Mouse (Mus musculus): ENCODE measurements around the gene 1700025G04Rik. TPM values are rescaled to one million over a fixed set of nuclear protein-coding genes. Genes with fewer than 3 reads are reported as not detected.

1700025G04Rik gene
- total and polyA plus RNA-seq, 3 experiments, result 1.5 to 19.5 (median 12.8) TPM

DNA sequence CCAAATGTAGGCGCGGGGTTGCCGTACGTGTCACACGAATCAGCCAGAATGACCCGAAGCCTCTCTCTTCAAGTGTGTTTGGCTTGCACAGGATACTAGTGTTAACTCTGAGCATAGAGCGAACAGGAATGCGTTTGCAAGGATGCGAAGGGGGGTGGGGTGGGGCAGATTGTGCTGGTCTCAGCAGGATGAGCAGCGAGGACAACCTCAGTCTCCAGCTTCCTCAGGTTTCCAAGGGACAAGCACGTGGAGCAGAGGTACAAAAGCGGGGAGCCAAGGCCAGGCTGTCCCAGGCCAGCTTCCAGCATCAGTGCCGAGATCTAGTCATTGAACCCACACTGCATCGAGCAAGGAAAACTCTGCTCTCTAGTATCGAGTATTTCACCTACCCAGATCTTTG is 111.2 kb downstream of the 1700025G04Rik start:
- H3K4me3 ChIP-seq (replicated peaks in 1 of 3; ENCODE audit: low read depth in 2 of 3, low read length in 2 of 3, poor library complexity in 1 of 3), result no peak overlapping the region
- H3K4me2 ChIP-seq (ENCODE audit: insufficient read depth, low read depth, poor library complexity, severe bottlenecking), result no peak overlapping the region
- no peaks in the 10 kb centered on the region for H3K9me3 ChIP-seq (replicated peaks; ENCODE audit: low read length)
- dilution Hi-C loops (cut with MboI; ENCODE audit: extremely low pct_ligation_motif_present, extremely low pct_unique_long_range_greater_than_20kb, low sequenced_read_pairs) (no loop called here), in situ Hi-C loops (cut with MboI; ENCODE audit: low pct_ligation_motif_present, low pct_unique_long_range_greater_than_20kb, low sequenced_read_pairs) (no loop called here)
- no peak overlapping the region for H3K27ac ChIP-seq (ENCODE audit: insufficient read depth, low read depth)
- H3K27me3 ChIP-seq (replicated peaks), result no peaks in the 10 kb centered on the region
- H3K79me2 ChIP-seq (replicated peaks; ENCODE audit: control insufficient read depth, extremely low read depth, insufficient read depth, poor library complexity, severe bottlenecking), result no peaks in the 10 kb centered on the region
- H3K4me1 ChIP-seq (ENCODE audit: control insufficient read depth in 1 of 2, insufficient read depth in 2 of 2), result peaks cover 3 to 40% of the 10 kb centered on the region in 2 experiments; a peak in 2 of 4 replicates
- peaks cover 0 to 9% of the 10 kb centered on the region in 2 experiments for H3K36me3 ChIP-seq (replicated peaks in 1 of 2; ENCODE audit: control insufficient read depth in 1 of 2, insufficient read depth in 1 of 2, low read length in 1 of 2)
- no peak for DNase-seq (ENCODE audit: extremely low read depth)
- TF ChIP-seq NRF1 (IDR thresholded peaks at IDR 0.05; ENCODE audit: low read depth, low read length) (no peak), KAT2A (IDR thresholded peaks at IDR 0.05; ENCODE audit: insufficient replicate concordance, low read length) (no peak), MXI1 (IDR thresholded peaks at IDR 0.05; ENCODE audit: low read depth, low read length) (no peak), POLR2AphosphoS2 (IDR thresholded peaks at IDR 0.05; ENCODE audit: low read depth, low read length) (no peak), CHD1 (IDR thresholded peaks at IDR 0.05; ENCODE audit: low read depth, low read length) (no peak), E2F4 (IDR thresholded peaks at IDR 0.05; ENCODE audit: insufficient replicate concordance, low read depth, low read length) (no peak), RAD21 (IDR thresholded peaks at IDR 0.05; ENCODE audit: low read depth, low read length) (no peak), ZNF384 (IDR thresholded peaks at IDR 0.05; ENCODE audit: low read depth, low read length) (no peak), MEF2A (IDR thresholded peaks at IDR 0.05; ENCODE audit: borderline replicate concordance, low read depth, low read length) (no peak), RCOR1 (conservative IDR thresholded peaks at IDR 0.05; ENCODE audit: low read depth, low read length) (no peak), MAFK (IDR thresholded peaks at IDR 0.05; ENCODE audit: insufficient replicate concordance, low read length) (no peak), JUND (conservative IDR thresholded peaks at IDR 0.05; ENCODE audit: low read depth, low read length) (no peak), ELF1 (IDR thresholded peaks at IDR 0.05; ENCODE audit: low read depth, low read length) (no peak), PAX5 (IDR thresholded peaks at IDR 0.05; ENCODE audit: low read length) (no peak), MAZ (IDR thresholded peaks at IDR 0.05; ENCODE audit: low read depth, low read length) (no peak), UBTF (IDR thresholded peaks at IDR 0.05; ENCODE audit: low read depth, low read length) (no peak), TCF12 (IDR thresholded peaks at IDR 0.05; ENCODE audit: low read depth, low read length) (no peak), ZC3H11A (IDR thresholded peaks at IDR 0.05; ENCODE audit: low read depth, low read length) (no peak), HCFC1 (IDR thresholded peaks at IDR 0.05; ENCODE audit: low read depth, low read length) (no peak)
- no peak overlapping the region for H3K9ac ChIP-seq (ENCODE audit: insufficient read depth, low read depth)

DNA sequence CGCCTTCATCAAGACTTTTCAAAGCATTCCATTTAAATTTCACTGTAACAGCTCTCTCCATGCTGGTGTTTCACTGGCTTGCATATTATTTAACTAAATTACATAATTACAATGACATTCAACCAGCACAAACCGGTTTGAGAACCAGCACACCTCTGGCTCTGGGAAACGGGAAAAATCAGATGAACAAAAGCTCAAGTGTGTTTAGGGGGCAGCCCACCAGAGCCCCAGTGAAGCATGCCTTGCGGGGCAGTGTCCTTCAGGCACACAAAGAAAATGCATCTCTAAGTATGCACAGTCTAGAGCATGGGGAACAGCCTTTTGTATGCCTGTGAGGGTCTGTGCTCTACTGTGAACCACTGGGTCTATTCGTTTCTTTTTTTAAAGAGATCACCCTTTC is 112.3 kb downstream of the 1700025G04Rik start:
- Histone ChIP-seq H3K9ac (ENCODE audit: insufficient read depth, low read depth) (no peak overlapping the region), H3K4me3 (replicated peaks in 1 of 3; ENCODE audit: low read depth in 2 of 3, low read length in 2 of 3, poor library complexity in 1 of 3) (no peak overlapping the region), H3K27ac (ENCODE audit: insufficient read depth, low read depth) (no peak overlapping the region), H3K4me2 (ENCODE audit: insufficient read depth, low read depth, poor library complexity, severe bottlenecking) (no peak overlapping the region), H3K27me3 (replicated peaks) (no peaks in the 10 kb centered on the region), H3K36me3 (replicated peaks in 1 of 2; ENCODE audit: control insufficient read depth in 1 of 2, insufficient read depth in 1 of 2, low read length in 1 of 2) (peaks cover 0 to 9% of the 10 kb centered on the region in 2 experiments), H3K4me1 (ENCODE audit: control insufficient read depth in 1 of 2, insufficient read depth in 2 of 2) (peaks cover 3 to 32% of the 10 kb centered on the region in 2 experiments; a peak in 2 of 4 replicates), H3K79me2 (replicated peaks; ENCODE audit: control insufficient read depth, extremely low read depth, insufficient read depth, poor library complexity, severe bottlenecking) (no peaks in the 10 kb centered on the region), H3K9me3 (replicated peaks; ENCODE audit: low read length) (no peaks in the 10 kb centered on the region)
- DNase-seq (ENCODE audit: extremely low read depth), result no peak
- in situ Hi-C loops (cut with MboI; ENCODE audit: low pct_ligation_motif_present, low pct_unique_long_range_greater_than_20kb, low sequenced_read_pairs) (no loop called here), dilution Hi-C loops (cut with MboI; ENCODE audit: extremely low pct_ligation_motif_present, extremely low pct_unique_long_range_greater_than_20kb, low sequenced_read_pairs) (no loop called here)
- no peak for TF ChIP-seq ZNF384 (IDR thresholded peaks at IDR 0.05; ENCODE audit: low read depth, low read length)
- no peak for TF ChIP-seq BHLHE40 (IDR thresholded peaks at IDR 0.05; ENCODE audit: low read depth, low read length)
- no peak for TF ChIP-seq ZKSCAN1 (IDR thresholded peaks at IDR 0.05; ENCODE audit: borderline replicate concordance, low read depth, low read length)
- no peak for TF ChIP-seq RAD21 (IDR thresholded peaks at IDR 0.05; ENCODE audit: low read depth, low read length)
- TF ChIP-seq POLR2AphosphoS2 (IDR thresholded peaks at IDR 0.05; ENCODE audit: low read depth, low read length), result no peak
- TF ChIP-seq CTCF (conservative IDR thresholded peaks at IDR 0.05 in 1 of 2, IDR thresholded peaks at IDR 0.05 in 1 of 2; ENCODE audit: low read depth in 2 of 2, low read length in 2 of 2), result no peak
